Mouse (Mus musculus) adrenal gland, adult 18-20 months (tissue): ENCODE results near the gene Sept11. TPM values are rescaled to one million over a fixed set of nuclear protein-coding genes. Genes with fewer than 3 reads are reported as not detected.

Experiments
- DNase-seq, 2 experiments: peaks; one replicate each; pipeline ENCODE4 v3.0.0; 2021 to 2022; ENCODE audit warnings: low spot score in 2 of 2
- long read RNA-seq, 2 experiments: library from polyadenylated mRNA; stranded (forward); transcript quantifications; one replicate each; pipeline ENCODE4 v2.0.0; 2021
- total RNA-seq, 2 experiments: library from RNA; stranded (reverse); gene quantifications; 1 replicate in 1 of 2; 2 replicates in 1 of 2; pipeline ENCODE4 v1.2.3; 2021

Sept11 gene
- total RNA-seq, result 10 to 100 TPM; 31.9 to 41.2 TPM
- long read RNA-seq, experiment 1, full-length matches to known transcripts, result 7 of 9 reads
- long read RNA-seq, experiment 1, partial matches to known transcripts, result 0 of 9 reads
- long read RNA-seq, experiment 1, other reads (novel, unspliced or antisense), result 2 of 9 reads
- long read RNA-seq, experiment 2, full-length matches to known transcripts, result 39 of 52 reads
- long read RNA-seq, experiment 2, partial matches to known transcripts, result 2 of 52 reads
- long read RNA-seq, experiment 2, other reads (novel, unspliced or antisense), result 11 of 52 reads

DNA sequence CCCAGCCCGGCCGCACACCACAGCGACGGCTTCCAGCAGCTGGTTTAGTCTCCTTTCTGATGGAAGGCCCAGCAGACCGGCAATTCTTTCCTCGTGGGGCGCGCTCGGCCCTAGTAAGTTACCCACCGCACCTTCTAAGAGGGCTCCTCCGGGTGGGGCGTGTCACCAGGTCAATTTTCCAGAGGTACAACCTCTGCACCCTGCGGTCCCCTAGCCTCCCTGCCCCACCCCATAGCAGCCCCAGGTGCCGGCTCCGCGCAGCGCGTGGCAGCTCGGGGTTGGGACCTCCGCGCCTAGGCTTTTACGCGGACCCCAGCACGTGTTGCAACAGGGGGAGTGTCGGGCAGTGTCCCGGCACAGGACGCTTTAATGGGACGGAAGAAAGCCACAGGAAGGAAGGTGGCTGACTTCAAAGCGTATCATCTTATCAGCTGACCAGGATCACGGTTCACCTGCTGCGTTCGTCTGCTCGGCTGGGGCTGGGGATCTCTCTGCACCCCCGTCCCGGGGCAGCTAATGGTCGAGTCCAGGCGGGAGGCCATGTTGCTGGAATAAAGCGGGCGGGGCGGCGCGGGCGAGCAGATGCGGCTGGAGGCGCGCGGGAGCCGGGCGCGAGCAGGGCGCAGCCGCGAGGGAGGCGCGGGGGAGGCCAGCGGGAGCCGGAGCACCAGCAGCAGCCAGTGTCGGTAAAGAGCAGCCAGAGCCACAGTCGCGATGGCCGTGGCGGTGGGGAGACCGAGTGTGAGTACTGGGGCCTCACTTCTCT is at the start of gene Sept11:
Gene Sept11, plus strand, starts transcription at position 581 of the 766 bp plus-strand sequence.
- peak; percentile 95 to 97 for DNase-seq

DNA sequence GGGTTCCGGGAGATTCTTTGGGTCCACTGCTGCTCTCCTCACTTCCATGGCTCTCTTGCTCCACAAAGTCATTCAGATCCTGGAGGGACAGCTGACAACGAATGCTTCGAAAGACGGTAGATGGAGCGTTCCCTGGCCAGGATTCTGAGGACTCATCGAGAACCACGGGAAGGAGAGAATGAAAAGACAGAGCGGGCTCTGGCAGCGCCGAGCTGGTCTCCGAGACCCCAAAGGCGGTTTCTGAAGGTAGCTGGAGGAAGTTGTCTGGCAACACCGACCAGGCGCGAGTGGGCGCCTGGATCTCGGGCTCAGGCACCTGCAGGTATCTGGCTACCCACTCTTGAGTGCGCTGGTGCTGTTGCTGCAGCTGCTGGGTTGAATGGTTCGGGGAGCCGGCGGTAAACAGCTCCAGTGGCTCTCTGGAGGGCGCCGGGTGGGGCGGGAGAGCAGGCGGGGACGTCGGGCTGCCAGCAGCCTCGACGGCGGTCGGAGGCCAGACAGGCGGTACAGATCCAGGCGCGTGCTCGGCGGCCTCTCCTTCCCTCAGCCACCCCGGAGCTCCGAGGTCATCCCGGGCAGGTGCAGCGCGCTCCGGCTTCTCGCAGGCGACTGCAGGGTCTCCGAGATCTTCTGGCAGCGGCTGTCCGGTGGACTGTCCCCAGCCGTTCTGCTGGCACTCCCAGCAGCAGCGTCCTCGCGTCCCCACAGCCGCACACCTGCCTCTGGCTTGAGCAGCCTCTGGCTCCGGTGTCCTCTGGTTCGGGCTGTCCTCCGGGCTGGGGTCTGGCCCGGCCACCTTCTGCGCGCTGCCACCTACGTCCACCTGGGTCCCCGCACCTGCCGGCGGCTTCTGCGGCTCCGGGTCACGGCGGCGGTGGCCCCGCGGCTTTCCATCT is 49.3 kb upstream of the Sept11 start:
- DNase-seq, result no peak

DNA sequence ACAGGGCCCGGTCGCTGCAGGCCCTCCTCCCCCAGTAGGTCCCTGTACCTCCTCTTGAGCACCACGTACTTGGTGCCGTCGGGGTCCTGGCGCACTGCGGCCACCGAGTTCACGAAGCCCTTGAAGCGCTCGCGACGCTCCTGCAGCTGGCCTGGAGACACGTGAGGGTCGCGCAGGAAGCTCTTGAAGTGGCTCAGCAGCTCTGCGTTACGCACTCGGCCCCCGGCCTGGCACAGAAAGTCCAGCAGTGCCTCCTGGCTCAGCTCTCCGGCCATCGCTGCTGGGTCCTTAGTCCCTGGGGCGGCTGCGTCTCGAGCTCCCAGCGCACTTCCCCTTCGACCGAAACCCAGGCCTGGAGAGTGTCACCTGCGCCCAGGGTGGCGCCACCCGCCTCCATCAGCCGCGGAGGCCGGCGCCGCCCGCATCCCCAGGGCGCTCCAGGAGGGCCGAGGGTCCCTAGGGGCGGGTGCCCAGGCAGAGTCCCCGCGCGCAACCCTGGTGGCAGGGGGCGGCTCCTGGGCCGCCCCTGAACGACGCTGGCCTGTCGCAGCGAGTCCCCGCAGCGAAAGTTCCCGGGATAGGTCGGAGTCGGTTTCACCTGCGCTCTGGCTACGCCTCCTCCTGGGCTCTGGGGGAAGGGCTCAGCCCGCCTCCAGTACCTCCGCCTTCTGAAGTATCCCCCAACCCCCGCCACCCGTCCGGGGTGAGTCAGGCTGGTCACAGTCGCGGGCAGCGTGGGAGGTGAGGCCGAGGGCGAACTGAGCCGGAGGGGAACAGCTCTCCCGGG is 48.5 kb upstream of the Sept11 start, which contains the start of gene Sowahb:
Gene Sowahb, minus strand, starts transcription at position 439 of the 787 bp plus-strand sequence.
- DNase-seq, result peak; percentile 38 to 51

DNA sequence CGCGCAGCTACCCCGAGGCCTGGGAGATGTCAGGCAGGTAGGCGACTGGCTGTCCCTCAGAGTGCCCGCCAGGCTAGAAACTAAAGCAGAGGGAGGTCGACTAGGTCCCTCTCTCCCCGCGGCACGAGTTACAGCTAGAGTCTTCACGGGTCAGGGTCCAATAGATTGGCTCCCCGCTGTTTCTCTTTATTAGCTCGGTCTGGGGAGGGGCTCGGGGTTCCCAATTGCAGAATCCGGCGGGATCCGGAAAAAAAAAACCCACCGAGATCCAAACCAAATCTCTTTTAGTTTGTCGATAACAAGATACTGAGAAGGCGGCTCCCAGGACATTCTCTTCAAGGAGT is 47.9 kb upstream of the Sept11 start:
- no peak for DNase-seq

DNA sequence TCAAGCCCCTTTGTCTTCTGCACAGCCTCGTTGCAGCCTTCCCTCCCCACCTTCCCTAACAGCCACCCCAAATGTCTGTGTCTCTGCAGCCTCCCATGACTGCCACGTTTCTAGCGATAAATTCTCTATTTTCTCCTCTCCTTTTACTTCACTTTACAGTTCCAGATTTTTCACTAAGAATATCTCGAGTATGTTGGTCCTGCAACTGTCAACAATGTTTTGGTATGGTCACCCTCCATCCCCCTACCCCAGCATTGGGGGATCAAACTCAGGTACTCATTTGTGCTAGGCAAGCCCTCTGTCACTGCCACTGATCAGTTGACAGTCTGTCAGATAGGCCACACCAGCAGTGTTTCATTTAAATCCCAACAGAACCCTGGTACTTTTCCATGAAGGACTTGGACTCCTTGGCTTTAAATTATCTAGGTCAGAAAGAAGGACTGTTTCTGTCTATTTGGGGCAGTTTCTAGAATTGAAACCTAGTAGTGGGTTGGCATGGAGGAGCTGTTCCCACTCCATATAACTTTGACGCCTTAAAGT is 46.9 kb upstream of the Sept11 start:
- no peak for DNase-seq

DNA sequence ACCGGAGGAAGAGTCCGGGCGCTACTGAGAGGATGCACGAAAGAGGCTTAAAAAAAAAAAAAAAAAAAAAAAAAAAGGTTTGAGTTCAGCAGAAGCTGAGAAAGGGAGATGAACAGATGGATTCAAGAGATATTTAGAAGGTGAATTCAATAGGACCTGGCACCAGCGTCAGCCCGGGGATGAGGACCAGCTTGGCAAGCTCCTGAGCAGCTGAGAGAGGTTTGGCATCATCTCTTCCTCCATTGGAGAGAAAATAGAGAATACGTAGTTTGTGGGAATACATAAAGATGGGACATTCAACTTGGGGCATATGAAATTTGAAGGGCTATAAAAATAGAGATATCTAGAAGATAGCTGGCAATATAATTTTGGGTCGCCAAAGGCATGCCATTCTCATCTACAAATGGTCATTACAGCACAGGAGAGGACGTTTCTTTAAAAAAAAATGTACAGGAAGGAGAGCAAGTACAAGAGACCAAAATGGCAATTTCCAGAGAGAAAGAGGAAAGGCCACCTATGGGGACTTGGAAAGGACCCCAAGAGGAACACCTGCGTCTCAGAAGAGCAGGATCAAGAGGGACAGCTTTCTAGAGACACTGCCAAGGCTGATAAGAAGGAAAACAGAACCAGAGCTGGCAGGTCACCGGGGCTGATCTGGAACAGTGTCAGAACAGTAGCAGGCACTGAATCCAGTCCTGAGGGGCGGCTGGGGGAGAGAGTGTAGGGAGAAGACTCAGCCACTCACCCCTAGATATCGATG is 44.6 kb upstream of the Sept11 start:
- no peak for DNase-seq

DNA sequence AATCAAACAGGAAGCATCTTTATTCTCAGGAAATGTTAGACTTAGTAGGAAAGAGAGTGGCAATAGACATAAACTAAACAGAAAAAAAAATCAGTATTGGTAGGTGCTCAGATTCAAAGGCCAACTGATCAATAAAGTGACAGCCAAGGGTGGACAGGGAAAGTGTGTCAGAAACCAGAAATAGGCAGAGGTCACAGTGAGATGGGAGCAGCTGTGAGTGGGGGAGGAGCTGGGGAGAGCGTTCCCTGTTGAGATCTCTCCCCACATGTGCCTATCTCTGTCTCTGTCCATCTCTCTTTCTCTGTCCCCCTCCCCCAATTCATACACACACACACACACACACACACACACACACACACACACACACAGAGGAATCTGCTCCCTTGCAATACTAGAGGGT is 43.3 kb upstream of the Sept11 start:
- DNase-seq, result no peak

DNA sequence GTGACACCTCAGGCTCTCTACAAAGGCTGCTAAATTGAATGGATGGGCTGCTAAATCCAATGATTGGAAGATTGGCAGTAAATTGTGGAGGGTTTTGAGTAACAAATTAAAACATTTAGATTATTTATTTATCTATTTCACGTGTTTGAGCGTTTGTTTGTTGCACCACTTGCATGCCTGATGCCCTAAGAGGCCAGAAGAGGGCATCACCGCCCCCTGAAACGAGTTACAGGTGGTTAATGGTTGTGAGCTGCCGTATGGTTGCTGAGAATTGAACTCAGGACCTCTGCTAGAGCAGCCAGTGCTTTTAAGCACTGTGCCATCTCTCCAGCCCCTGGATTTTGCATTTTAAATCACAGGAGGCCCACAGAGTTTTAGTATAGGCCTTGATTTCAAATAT is 42.2 kb upstream of the Sept11 start:
- DNase-seq, result no peak

DNA sequence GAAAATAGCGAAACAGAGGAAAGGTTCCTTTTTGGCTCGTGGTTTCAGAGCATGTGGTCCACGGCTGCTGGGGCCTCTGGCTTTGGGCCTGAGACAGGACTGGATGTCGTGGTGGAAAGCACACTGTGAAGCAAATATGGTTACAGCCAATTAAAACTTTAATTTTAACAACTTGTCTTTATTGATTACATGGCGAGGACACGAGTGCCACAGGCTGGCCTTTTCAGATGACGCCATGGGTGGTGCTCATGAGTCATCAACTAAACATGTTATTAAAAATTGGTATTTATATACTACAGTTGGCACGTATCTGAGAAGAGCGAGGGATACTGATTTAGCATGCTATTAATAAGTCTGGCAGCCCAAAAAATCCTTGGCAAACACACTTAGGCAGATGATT is 41.3 kb upstream of the Sept11 start:
- no peak for DNase-seq

DNA sequence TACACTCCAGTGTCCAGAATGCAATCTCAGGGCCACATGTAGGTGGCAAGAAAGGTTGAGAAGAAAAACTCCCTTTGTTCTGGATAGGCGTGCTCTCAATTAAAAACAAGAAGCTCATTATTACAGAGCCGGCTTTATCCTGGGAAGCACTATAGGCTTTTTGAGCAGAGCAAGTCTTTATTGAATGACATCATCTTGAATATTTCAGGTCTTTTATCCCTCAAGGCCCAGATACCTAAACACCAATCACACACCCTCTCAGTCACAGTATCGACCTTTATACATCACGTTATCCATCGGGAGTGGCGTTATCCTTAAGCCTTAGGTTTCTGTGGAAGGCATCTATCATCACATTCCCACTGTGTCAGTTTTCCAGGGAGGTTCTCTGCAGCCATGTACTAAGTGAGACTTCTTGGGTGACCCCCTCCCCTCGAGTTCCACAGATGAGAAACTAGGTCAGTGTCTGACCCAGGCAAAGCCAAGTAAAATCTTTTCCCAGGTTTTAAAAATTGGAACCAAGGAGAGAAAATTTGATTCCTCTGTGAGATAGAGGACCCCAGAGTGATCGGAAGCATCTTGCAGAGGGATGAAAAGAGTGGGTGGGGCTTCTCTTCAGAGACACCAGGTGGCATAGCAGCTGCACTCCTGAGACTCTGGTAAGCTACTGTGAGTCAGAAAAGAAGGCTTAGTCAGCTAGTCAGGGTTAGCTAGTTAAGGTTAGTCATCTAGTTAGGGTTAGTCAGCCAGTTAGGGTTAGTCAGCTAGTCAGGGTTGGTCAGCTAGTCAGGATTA is 39.4 kb upstream of the Sept11 start:
- DNase-seq, result no peak

DNA sequence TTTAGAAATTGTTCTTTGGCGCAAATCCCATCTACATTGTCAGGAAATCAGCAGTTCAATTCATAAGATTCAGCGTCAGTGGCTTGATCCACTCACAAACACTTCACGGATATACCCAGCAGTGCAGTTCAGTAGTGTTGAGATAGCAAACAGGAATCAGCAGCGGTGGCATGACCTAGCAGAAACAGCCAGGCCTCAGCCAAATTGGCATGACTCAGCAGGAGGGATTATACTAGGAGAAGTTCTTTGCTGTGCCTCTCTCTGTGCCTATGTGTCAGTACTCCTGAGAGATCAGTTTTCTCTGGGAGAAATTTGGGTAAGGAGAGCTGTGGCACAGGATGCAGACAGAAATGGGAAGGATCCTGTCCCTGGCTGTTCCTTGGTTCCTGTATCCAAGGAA is 32.4 kb upstream of the Sept11 start:
- DNase-seq, result no peak

DNA sequence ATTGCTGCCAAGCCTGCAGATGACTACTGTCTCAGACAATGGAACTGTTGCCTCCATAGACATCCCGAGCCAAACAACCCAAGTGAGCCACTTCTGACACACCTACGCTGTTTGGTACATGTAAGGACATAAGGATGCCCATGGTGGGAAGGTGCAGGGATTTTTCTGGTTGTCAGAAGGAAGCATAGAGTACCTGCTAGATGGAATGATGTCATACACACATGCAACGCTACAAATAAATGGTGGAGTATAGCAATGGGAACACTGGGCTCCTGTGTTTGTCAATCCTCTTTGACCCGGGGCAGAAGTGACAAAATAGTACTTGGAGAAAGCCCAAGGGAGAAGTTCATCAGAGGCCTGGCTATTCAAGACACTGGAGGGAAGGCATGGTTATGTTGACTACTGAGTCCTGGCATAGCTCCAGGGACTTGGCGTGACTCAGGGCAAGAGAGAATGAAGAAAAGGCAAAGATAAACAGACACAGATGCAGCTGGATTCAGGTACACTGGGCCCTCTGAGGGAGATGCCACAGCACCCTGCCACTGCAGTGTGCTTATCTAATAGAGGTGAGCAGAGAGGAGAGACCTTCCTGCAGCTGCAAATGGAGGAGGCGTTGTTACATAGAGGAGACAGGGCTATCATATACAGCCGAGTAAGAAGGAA is 15.4 kb upstream of the Sept11 start:
- DNase-seq, result no peak

DNA sequence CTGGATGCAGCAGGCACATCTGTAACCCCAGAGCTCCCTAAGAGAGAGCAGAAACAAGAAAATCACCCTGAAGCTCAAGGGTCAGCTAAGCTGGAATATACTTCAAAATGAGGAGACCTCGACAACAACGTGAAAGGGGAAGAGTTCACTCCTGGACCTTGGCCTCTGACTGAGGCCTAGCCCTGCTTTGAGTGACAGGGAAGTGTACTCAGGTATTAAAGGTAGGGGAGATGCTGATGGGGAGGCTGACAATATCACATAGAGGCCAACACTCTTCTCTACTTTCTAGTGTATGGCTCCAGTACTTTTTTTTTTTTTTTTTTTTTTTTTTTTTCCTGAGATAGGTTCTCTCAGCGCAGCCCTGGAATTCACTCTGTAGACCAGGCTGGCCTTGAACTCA is 13.6 kb upstream of the Sept11 start:
- no peak for DNase-seq

DNA sequence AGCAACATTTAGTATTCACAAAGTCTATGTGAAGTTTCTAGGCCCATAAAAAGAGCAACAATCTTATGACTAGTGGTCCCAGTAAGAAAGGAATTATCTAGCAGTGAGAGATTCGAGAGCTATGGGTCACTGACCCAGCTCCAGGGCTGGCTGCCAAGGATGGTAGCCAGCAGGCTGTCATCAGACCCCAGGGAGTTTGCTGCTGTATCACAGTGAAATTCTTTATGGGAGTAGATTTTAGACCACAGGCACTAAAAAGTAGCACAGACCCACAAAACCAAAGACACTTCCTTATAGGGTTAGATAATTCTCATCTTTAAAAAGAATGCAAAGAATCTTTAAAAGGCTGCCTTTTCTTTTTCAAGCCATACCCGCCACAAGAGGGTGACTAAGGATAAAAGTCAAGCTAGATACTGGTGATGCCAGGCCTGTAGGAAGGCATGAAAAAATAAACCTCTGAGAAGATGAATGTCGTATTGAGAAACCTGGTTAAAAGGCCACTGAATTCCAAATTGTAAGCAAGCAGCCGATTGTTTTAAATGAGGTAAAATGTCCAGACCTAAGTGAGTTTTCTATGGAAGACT is 8.1 kb upstream of the Sept11 start:
- no peak for DNase-seq

DNA sequence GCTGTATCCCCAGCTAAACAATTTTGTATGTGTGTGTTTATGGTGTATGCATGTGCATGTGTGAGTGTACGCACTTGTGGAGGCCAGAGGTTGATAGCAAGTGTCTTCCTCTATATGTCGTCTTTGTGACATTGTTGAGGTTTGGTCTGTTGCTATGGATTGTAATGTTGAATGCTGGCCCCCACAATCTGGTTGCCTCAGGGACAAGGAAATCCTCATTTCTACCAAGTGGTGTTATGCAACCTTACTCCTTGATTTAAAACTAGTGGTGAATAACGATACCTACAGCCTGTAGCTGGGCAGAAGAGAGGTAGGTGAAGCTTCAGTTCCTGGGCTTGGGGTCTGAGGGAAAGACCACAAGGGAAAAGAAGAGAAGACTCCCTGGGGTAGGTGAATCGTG is 7.3 kb upstream of the Sept11 start:
- no peak for DNase-seq

DNA sequence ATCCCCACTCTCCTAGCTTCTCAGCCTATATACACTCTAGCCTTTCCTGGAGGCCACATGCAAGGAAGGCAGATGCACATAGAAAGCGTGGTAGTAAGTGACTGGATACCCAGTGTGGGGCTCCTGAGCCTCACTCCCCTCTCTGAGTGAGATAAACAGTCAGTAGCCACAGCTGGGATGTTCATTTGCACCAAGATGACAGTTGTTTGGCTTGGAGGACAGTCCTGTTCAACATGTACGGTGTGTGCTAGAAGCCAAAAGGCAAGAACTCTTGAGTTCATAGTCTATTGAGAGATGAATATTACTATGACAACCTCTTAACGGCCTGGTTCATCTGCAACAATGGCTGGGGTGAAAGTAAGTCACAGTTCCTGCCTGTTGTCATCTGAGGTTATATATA is 2.0 kb upstream of the Sept11 start:
- no peak for DNase-seq

DNA sequence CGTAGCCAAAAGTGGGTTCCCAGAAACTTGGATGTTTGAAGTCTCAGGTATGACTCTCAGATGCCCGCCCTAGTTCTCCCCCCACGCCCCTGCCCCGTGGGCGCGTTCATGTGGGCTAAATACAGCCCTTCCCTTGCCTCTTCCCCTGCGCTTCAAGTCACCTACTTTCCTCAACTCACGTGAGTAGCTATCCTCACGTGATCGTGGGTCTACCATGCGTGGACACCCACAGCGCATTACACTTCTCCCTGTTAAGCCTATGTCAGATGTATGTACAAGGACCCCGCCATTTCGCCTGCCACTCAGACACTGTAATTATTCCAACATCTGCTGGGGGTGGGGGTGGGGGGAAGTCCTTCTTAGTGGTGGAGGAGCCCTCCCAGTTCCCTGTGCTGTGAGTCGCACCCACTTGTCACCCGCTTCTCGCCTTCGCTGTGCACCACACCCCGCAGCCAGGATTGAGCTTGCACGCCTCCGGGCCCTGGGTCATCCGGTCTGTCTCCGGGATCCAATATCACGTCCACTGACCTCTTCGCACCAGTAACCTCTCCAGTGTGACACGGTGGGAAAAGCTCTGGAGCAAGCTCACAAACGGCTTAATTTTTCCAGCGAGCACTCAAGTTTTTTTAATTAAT is 973 bp upstream of the Sept11 start:
- peak in 1 of 2 experiments; percentile 31 for DNase-seq
